Mouse (Mus musculus) myocyte (in vitro differentiated cells): ENCODE data around the gene Elmsan1.

Source experiments
- CEBPB ChIP-seq: IDR thresholded peaks from 2 replicates; pipeline ENCODE4 v1.6.1; 2011; ENCODE audit warnings: mild to moderate bottlenecking, moderate library complexity; ENCODE audit not compliant: poor library complexity, insufficient read depth, severe bottlenecking
- MAX ChIP-seq: IDR thresholded peaks from one replicate; pipeline ENCODE4 v1.6.1; 2011; ENCODE audit warnings: low read depth, mild to moderate bottlenecking, control low read depth
- MYOD1 ChIP-seq, 3 experiments: IDR thresholded peaks; one replicate each; pipeline ENCODE4 v1.6.1; 2011; ENCODE audit warnings: control low read depth in 2 of 3, low read depth in 2 of 3, mild to moderate bottlenecking in 2 of 3, moderate library complexity in 1 of 3; ENCODE audit not compliant: insufficient read length in 2 of 3, control insufficient read depth in 1 of 3
- MYOG ChIP-seq, 3 experiments: IDR thresholded peaks; one replicate each; pipeline ENCODE4 v1.6.1; 2011; ENCODE audit warnings: control low read depth in 2 of 3, low read depth in 2 of 3, mild to moderate bottlenecking in 2 of 3; ENCODE audit not compliant: insufficient read length in 2 of 3, control insufficient read depth in 1 of 3, insufficient read depth in 1 of 3
- POLR2A ChIP-seq: IDR thresholded peaks from one replicate; pipeline ENCODE4 v1.6.1; 2011; ENCODE audit warnings: low read depth, mild to moderate bottlenecking, control low read depth, moderate library complexity; ENCODE audit not compliant: insufficient read length
- POLR2AphosphoS2 ChIP-seq: IDR thresholded peaks from one replicate; pipeline ENCODE4 v1.6.1; 2011; ENCODE audit warnings: low read depth, control low read depth; ENCODE audit not compliant: insufficient read length
- SRF ChIP-seq: IDR thresholded peaks from one replicate; pipeline ENCODE4 v1.6.1; 2011; ENCODE audit warnings: low read depth; ENCODE audit not compliant: control insufficient read depth, insufficient read length
- TCF12 ChIP-seq: IDR thresholded peaks from one replicate; pipeline ENCODE4 v1.6.1; 2011; ENCODE audit warnings: mild to moderate bottlenecking, control low read depth; ENCODE audit not compliant: poor library complexity, insufficient read depth, severe bottlenecking
- TCF3 ChIP-seq: IDR thresholded peaks from one replicate; pipeline ENCODE4 v1.6.1; 2011; ENCODE audit warnings: low read depth, control low read depth; ENCODE audit not compliant: insufficient read length
- USF1 ChIP-seq: IDR thresholded peaks from one replicate; pipeline ENCODE4 v1.6.1; 2011; ENCODE audit warnings: low read depth, mild to moderate bottlenecking, control low read depth, moderate library complexity

GRCm38 (mm10) chr12:84174871-84175270, 43.8 kb downstream of the Elmsan1 start:
- TF ChIP-seq USF1: no peak
- no peak for TF ChIP-seq TCF3
- no peak for TF ChIP-seq POLR2A
- peak; percentile 66 for TF ChIP-seq CEBPB
- TF ChIP-seq POLR2AphosphoS2: no peak
- TF ChIP-seq MAX: no peak
- TF ChIP-seq SRF: no peak
- peak; percentile 24 to 86 (median 73) for TF ChIP-seq MYOG (IDR thresholded peaks at IDR 0.05; ENCODE audit: control insufficient read depth in 1 of 3, insufficient read depth in 1 of 3, insufficient read length in 2 of 3, low read depth in 2 of 3)
- TF ChIP-seq TCF12: no peak
- TF ChIP-seq MYOD1 (IDR thresholded peaks at IDR 0.05; ENCODE audit: control insufficient read depth in 1 of 3, insufficient read length in 2 of 3, low read depth in 2 of 3): peak; percentile 69 to 87 (median 71)
